Mouse (Mus musculus) large intestine, adult 2 months (tissue): ENCODE data around the gene Upf2. TPM values are rescaled to one million over a fixed set of nuclear protein-coding genes. Genes with fewer than 3 reads are reported as not detected.
"Not testable (repeated sequence)": the region's sequence is repeated elsewhere in the genome, so short reads cannot be mapped to it uniquely, and the experiment has no call there.

Experiments
- DNase-seq: peaks from one replicate; pipeline ENCODE4 v3.0.0-alpha.2; 2012; ENCODE audit warnings: low read depth, low spot score
- WGBS: fragments of 180-500 bp; shearing (Covaris S2); methylation state at CpG from one replicate; pipeline ENCODE4 v1.1.7; 2018; 5-methylcytosine and 5-hydroxymethylcytosine counted together
- polyA plus RNA-seq: library from polyadenylated mRNA; depleted of rRNA; stranded (reverse); fragments of >200 nt; gene quantifications from 2 replicates; pipeline ENCODE4 v1.2.3, GENCODE M21; 2012

Upf2 gene
- polyA plus RNA-seq, 1 experiment: 2.5 TPM

DNA sequence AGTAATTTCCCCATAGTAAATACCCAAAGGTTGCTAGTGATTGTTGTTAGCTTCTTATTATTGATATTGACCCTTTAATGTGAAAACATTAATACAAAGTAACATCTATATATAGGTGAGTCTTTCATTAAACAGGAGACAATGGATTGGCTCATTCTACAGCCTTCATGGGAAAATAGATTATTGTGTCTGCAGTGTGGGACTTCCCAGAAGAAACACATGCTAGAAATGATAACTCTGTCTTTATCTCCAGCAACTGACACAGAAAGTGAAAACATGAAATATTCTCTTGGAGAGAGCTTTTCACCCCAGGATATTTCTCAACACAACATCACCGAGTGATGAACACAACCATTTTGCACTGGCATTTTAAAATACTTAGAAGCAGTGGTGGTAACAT lies 5.6 kb upstream of the Upf2 start:
- 91% methylated on average over 1 of the region's 1 CpGs for WGBS

GRCm38 (mm10) chr2:5946876-5947275 lies 4.4 kb upstream of the Upf2 start:
- WGBS: 79% methylated on average over 3 of the region's 3 CpGs
- DNase-seq: no peak

More for the DNA sequence above, 5.6 kb upstream of the Upf2 start:
- DNase-seq: no peak

DNA sequence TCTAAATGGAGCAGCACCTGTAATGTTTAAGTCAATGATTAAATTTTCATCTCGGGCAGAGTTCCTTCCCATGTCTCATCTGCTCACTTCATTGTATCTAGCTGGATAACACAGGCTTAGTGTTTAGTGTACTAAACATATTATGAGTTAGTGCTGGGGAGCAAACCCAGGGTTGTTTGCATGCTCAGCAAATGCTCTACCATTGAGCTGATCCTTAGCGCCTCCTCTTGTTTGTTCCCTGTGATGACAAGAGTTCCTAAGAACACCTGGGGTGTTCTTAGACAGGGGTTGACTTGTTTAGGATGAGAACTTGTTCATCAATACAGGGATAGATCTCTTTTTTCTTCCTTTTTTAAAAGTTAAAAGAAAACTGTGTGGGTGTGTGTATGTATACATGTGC lies 2.3 kb upstream of the Upf2 start:
- DNase-seq: no peak
- 79% methylated on average over 2 of the region's 2 CpGs for WGBS

DNA sequence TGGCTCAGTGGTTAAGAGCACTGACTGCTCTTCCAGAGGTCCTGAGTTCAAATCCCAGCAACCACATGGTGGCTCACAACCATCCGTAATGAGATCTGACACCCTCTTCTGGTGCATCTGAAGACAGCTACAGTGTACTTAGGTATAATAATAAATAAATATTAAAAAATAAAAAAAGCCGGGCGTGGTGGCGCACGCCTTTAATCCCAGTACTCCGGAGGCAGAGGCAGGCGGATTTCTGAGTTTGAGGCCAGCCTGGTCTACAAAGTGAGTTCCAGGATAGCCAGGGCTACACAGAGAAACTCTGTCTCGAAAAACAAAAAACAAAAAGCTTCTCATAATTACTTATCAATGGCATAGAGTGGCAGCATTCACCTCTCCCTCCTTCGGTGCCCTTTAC lies 1.4 kb upstream of the Upf2 start:
- DNase-seq: not testable (repeated sequence)
- 87% methylated on average over 9 of the region's 9 CpGs for WGBS

- 0% methylated on average over 6 of the region's 6 CpGs for WGBS
- DNase-seq: peak; percentile 18
Measured at GRCm38 (mm10) chr2:5950305-5950704, 964 bp upstream of the Upf2 start.

DNA sequence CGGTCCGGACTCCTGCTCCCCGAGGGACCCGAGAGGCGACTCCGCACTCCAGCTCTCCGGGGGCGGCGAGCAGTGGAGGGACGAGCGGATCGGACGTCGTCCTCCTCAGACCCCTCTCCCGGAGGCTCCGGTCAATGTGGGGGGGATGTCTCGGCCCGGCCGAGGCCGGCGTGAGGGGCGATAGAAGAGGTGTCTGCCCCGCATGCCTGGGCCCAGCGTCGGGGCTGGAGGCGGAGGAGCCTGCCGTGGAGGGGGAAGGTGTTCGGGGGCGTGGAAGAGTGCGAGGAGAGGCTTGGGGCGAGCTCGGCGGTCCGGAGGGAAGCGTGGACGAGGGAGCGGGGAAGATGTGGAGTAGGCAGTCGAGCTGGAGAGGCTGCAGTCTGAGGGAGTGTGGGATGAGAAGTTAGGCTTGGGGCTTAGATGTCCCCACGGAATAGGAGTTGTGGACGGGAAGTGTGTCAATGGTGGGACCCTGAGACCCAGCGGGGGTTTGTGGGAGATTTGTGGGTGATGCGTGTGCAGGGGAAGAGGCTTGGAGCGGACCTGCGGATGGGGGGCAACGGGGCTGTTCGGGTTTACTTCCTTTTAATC lies 447 bp downstream of the Upf2 start:
- WGBS: under 1% methylated on average over 46 of the region's 46 CpGs
- DNase-seq: no peak

- DNase-seq: no peak
- WGBS: 92% methylated on average over 9 of the region's 9 CpGs
Measured at GRCm38 (mm10) chr2:5957705-5958104, 6.4 kb downstream of the Upf2 start.

GRCm38 (mm10) chr2:5962265-5962664 lies 11.0 kb downstream of the Upf2 start:
- no peak for DNase-seq
- 91% methylated on average over 2 of the region's 2 CpGs for WGBS

DNA sequence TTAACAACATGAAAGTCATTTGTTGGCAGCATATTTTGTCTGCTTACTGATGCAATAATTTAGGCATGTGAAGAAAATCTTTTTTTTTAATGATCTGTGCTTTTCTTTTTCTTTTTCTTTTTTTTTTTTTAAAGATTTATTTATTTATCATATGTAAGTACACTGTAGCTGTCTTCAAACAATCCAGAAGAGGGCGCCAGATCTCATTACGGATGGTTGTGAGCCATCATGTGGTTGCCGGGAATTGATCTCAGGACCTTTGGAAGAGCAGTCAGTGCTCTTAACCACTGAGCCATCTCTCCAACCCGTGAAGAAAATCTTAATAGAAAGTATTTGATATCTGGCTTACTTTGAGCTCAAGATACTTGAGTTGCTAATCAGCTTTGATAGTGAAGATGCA lies 12.5 kb downstream of the Upf2 start:
- 92% methylated on average over 4 of the region's 4 CpGs for WGBS
- not testable (repeated sequence) for DNase-seq

GRCm38 (mm10) chr2:5965972-5966371 lies 14.7 kb downstream of the Upf2 start:
- WGBS: 86% methylated on average over 3 of the region's 3 CpGs
- DNase-seq: no peak

GRCm38 (mm10) chr2:5970629-5971028 lies 19.4 kb downstream of the Upf2 start:
- DNase-seq: not testable (repeated sequence)
- WGBS: 97% methylated on average over 3 of the region's 3 CpGs

- DNase-seq: no peak
- WGBS: 92% methylated on average over 4 of the region's 4 CpGs
Measured at GRCm38 (mm10) chr2:5977532-5977931, 26.3 kb downstream of the Upf2 start.

DNA sequence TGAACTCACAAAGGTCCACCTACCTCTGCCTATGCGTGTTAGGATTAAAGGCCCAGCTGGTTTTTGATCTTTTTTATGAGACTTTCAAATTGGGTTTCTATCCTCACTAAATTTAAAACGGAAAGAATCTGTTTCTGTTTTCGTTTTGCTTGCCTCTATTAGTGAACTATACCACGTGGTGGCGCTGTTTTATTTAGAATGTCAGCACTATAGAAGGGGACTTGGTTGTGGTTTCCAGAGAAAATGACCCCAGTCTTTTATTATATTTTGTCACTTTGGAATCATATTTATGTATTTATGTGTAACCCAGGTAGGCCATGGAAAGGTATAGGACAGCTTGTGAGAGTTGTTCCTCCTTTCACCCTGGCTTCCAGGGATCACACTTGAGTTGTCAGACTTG lies 44.3 kb downstream of the Upf2 start:
- WGBS: 5% methylated on average over 5 of the region's 5 CpGs
- DNase-seq: peak; percentile 45

- WGBS: 81% methylated on average over 3 of the region's 3 CpGs
Measured at GRCm38 (mm10) chr2:6003949-6004348, 52.7 kb downstream of the Upf2 start.

DNA sequence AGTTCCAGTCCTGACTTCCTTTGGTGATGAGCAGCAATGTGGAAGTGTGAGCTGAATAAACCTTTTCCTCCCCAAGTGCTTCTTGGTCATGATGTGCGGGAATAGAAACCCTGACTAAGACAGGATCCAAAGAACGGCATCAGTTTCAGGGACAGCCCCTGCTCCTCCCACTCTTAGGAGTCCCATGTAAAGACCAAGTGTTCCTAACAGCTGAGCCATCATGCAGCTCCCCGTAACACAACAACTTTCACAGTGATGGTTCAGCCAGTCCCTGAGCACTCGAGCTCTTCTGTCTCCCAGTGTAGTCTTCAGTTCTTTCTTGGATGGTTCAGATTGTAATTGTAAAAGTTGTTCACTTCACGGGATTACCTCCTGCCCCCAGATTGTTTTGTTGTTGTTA lies 63.3 kb downstream of the Upf2 start:
- WGBS: 79% methylated on average over 5 of the region's 5 CpGs
- DNase-seq: no peak

More at GRCm38 (mm10) chr2:6003949-6004348, 52.7 kb downstream of the Upf2 start:
- no peak for DNase-seq

GRCm38 (mm10) chr2:6015182-6015581 lies 63.9 kb downstream of the Upf2 start:
- WGBS: 51% methylated on average over 6 of the region's 6 CpGs
- not testable (repeated sequence) for DNase-seq

DNA sequence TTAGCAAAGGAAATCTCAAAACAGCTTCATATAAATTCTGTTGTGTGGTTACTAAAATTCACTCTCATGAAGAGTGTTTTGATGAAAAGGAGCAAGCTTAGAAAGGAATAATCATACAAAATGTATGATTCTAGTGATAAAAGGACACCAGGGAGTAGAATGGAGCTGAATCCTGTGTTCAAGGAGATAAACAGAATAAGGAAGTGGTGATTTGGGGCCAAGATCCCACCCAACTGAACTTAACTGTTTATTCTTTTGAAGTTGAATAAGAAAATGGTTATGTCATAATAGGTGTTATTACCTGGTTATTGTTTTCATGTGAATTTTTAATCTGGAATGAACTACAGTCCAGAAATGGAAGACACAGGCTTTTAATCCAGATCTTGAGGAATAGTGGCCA lies 69.3 kb downstream of the Upf2 start:
- no peak for DNase-seq

GRCm38 (mm10) chr2:6042644-6043043 lies 91.4 kb downstream of the Upf2 start:
- 85% methylated on average over 1 of the region's 1 CpGs for WGBS
- DNase-seq: no peak

DNA sequence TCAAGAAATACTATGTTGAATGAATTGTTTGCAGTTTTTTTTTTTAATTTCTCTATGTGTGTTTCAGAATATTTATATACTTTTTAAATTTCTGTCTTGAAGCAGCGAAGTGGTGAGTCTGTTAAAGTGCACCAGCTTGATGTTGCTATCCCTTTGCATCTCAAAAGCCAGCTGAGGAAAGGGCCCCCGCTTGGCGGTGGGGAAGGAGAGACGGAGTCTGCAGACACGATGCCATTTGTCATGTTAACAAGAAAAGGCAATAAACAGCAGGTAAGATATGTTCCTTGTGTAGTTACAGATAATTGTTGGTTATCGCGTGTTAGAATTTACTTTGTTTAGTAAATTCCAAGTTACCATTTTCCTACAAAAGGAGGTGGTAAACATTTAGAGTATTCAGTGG lies 95.5 kb downstream of the Upf2 start:
- WGBS: 88% methylated on average over 7 of the region's 7 CpGs
- no peak for DNase-seq

DNA sequence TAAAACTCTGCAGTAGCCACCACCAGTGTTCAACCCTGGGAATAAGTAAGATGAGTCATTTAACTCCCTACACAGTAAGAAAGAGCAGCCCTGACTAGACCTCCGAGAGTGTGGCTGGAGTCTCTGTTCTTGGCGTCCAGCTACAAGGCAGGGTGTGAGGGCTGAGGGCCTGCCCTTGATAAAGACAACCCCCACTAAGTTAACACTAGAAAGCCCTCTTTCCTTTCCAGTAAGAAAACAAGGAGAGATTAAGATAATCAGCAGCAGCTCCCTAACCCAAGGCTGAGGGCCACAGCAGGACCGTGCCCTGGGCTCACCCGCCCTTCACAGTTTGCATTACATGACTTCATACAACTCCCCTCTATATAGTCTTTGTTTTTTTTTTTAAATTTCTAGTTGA lies 97.3 kb downstream of the Upf2 start:
- DNase-seq: no peak
- WGBS: 78% methylated on average over 4 of the region's 4 CpGs

GRCm38 (mm10) chr2:6049018-6049417 lies 97.7 kb downstream of the Upf2 start:
- 86% methylated on average over 3 of the region's 3 CpGs for WGBS
- no peak for DNase-seq

- no peak for DNase-seq
- WGBS: 94% methylated on average over 11 of the region's 11 CpGs
Measured at GRCm38 (mm10) chr2:6055466-6055865, 104.2 kb downstream of the Upf2 start.
